Mouse (Mus musculus) bone marrow macrophage, adult 2 months (primary cell): Measurements from ENCODE around the gene Magee2. TPM values are rescaled to one million over a fixed set of nuclear protein-coding genes. Genes with fewer than 3 reads are reported as not detected.
"Not testable (repeated sequence)": the region's sequence is repeated elsewhere in the genome, so short reads cannot be mapped to it uniquely, and the experiment has no call there.

Experiments used
- H3K27ac ChIP-seq: 2 replicates; pipeline ENCODE4 v1.5.1; 2012; ENCODE audit warnings: low read depth, low read length; ENCODE audit not compliant: insufficient read depth
- H3K4me1 ChIP-seq: 2 replicates; pipeline ENCODE4 v1.6.1; 2012; ENCODE audit warnings: low read length; ENCODE audit not compliant: control insufficient read depth, insufficient read depth
- H3K4me3 ChIP-seq: 2 replicates; pipeline ENCODE4 v1.5.1; 2012; ENCODE audit warnings: mild to moderate bottlenecking, low read length, moderate library complexity; ENCODE audit not compliant: insufficient read depth
- CTCF ChIP-seq: IDR thresholded peaks from 2 replicates; pipeline ENCODE4 v1.5.1; 2012; ENCODE audit warnings: low read depth, mild to moderate bottlenecking, low read length, moderate library complexity
- POLR2A ChIP-seq: IDR thresholded peaks from 2 replicates; pipeline ENCODE4 v1.6.1; 2012; ENCODE audit warnings: mild to moderate bottlenecking, low read depth, low read length, borderline replicate concordance
- polyA plus RNA-seq: library from polyadenylated mRNA; stranded (reverse); fragments of >200 nt; gene quantifications from 2 replicates; pipeline ENCODE4 v1.2.4, GENCODE M21; 2012; ENCODE audit not compliant: missing spikeins, insufficient read depth, insufficient read length

Gene Magee2
- not detected in 2 replicates for polyA plus RNA-seq

DNA sequence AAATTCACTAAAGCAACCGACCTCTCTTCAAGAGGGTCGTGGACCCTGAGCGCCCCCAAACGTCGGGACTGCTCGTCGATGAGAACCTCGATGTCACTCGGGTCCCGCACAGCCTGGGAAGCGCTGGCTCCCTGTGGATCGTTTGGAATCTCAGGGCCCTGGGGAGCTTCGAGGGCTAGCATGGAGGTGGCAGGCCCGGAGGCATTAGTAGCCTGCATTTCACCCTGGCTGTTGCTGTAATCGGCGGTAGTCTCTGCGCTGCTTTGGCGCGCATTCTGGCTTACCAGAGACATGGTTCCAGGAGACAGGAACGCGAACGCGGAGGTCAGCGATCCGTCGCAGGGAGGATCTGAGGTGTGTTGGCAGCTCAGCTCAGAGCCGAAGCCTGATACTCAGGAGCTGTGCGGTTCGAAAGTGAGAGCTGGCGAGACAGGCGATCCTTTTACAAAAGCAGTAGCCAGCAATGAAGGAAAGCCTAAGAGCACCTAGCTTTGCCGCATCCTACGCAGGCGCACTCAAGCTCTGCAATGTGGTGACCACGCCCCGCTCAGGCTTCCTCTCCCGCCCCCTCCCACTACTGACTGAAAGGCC lies at the start of gene Magee2:
Gene Magee2, minus strand, starts transcription at position 517 of the 591 bp plus-strand sequence.
- Histone ChIP-seq H3K27ac (no peak within 1 kb of the TSS), H3K4me1 (no peaks in the 10 kb centered on the region), H3K4me3 (peak within 1 kb of the TSS; percentile 31)
- TF ChIP-seq CTCF: no peak
- TF ChIP-seq POLR2A: no peak

- H3K4me1 ChIP-seq: no peaks in the 10 kb centered on the region
- no peak for TF ChIP-seq POLR2A
- TF ChIP-seq CTCF: no peak
- no peak overlapping the region for H3K27ac ChIP-seq
- H3K4me3 ChIP-seq: no peak overlapping the region
These were observed 3.5 kb downstream of the Magee2 start for GRCm38 (mm10) chrX:104853610-104854009.

DNA sequence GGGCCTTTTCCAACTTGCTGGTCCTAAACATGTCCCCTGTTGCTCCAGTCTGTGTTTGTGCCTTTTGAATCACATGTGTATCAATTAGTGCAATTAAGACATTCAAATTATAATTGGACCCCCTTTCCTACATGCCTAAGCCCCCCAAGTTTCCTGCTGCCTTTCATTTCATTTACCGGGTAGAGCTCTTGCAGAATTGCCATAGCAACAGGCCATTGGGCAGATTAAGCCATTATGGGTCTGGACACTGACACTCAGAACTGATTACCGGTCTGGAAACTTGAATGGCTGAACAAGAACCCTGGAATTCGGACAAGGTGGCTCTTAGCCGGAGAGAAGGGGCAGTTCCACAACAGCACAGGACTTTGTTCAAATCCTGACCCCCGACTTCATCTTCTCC lies 39.5 kb downstream of the Magee2 start:
- not testable (repeated sequence) for H3K27ac ChIP-seq, H3K4me1 ChIP-seq, H3K4me3 ChIP-seq

DNA sequence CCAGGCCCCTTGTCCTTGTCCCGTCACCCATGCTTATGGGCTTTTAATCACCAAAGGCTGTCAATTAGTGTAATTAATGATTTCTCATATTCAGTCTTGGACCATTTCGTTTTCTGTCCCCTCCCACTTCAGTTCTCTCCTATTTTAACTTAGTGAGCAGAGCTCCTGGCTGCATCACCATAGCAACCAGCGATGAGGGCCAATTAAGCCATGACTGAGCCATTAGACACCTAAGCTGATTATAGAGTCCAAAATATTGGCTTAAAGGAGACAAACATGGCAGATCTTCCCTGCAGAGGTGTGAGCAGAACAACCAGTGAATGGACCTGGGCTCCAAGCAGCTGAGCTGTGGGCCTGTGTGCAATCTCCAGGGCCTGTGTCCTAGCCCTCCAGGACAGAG lies 40.1 kb downstream of the Magee2 start:
- not testable (repeated sequence) for H3K27ac ChIP-seq, H3K4me1 ChIP-seq, H3K4me3 ChIP-seq

DNA sequence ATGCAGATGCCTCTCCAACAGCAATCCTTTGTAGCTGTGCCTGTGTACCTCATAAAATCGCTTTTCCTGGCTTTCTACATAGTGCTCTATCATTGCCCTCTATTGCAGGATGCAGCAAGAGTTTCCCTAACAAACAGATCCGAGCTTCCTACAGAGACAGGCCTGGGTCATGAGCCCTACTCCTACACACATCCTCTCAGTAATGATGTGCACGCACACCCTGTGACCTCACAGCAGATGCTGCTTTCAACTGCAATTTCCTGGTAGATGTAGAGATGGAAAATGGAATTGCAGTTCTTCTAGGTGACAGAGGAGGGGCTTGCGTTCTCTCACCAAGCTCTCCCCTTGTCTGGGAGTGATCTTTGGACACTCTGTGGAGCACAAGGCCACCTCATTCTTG lies 43.4 kb downstream of the Magee2 start:
- not testable (repeated sequence) for H3K4me1 ChIP-seq, H3K4me3 ChIP-seq, H3K27ac ChIP-seq

Other genes starting within 250 kb of the Magee2 start
- gene Zdhhc15, start 186.2 kb downstream of the Magee2 start, polyA plus RNA-seq: 0.23 and 0.33 TPM in 2 replicates
- gene Pbdc1, start 222.5 kb upstream of the Magee2 start, polyA plus RNA-seq: 24.0 and 26.6 TPM in 2 replicates